Mouse (Mus musculus) ES-E14 (cell line): ENCODE data around the gene Fancc. TPM values are rescaled to one million over a fixed set of nuclear protein-coding genes. Genes with fewer than 3 reads are reported as not detected.

ENCODE experiments used
- DNase-seq: peaks from one replicate; pipeline ENCODE4 v3.0.0-alpha.2; 2013; ENCODE audit warnings: low read depth, low spot score
- H3K27ac ChIP-seq: 2 replicates; pipeline ENCODE4 v1.5.1; 2012; ENCODE audit warnings: low read depth, mild to moderate bottlenecking, low read length, moderate library complexity, mixed read lengths; ENCODE audit not compliant: poor library complexity, insufficient read depth, severe bottlenecking
- H3K36me3 ChIP-seq: 2 replicates; pipeline ENCODE4 v1.6.1; 2012; ENCODE audit warnings: mild to moderate bottlenecking, low read length, moderate library complexity, mixed read lengths; ENCODE audit not compliant: control insufficient read depth, poor library complexity, insufficient read depth, severe bottlenecking
- H3K4me1 ChIP-seq, 2 experiments: fragments of 150-350 bp in 1 of 2; sonication (generic) in 1 of 2; 2 replicates each; pipeline ENCODE4 v1.6.1; 2012; ENCODE audit warnings: low read length in 2 of 2, mild to moderate bottlenecking in 1 of 2, mixed read lengths in 1 of 2; ENCODE audit not compliant: control insufficient read depth in 2 of 2, insufficient read depth in 2 of 2, poor library complexity in 1 of 2
- H3K4me3 ChIP-seq, 2 experiments: fragments of 150-350 bp in 1 of 2; sonication (generic) in 1 of 2; 2 replicates each; pipeline ENCODE4 v1.5.1; 2012; ENCODE audit warnings: low read length in 2 of 2, low read depth in 1 of 2, mild to moderate bottlenecking in 1 of 2, mixed read lengths in 1 of 2; ENCODE audit not compliant: insufficient read depth in 1 of 2, poor library complexity in 1 of 2, severe bottlenecking in 1 of 2
- H3K9ac ChIP-seq: 2 replicates; pipeline ENCODE4 v1.6.1; 2012; ENCODE audit warnings: low read depth, mild to moderate bottlenecking, low read length, mixed read lengths; ENCODE audit not compliant: poor library complexity, insufficient read depth, severe bottlenecking
- H3K9me3 ChIP-seq: fragments of 150-350 bp; sonication (generic); 2 replicates; pipeline ENCODE4 v1.6.1; 2012; ENCODE audit warnings: low read depth, mild to moderate bottlenecking, low read length; ENCODE audit not compliant: control insufficient read depth, insufficient read depth
- CHD2 ChIP-seq: IDR thresholded peaks from 2 replicates; pipeline ENCODE4 v1.6.1; 2014; ENCODE audit warnings: mild to moderate bottlenecking, low read depth, low read length, inconsistent platforms
- HCFC1 ChIP-seq: IDR thresholded peaks from 2 replicates; pipeline ENCODE4 v1.6.1; 2012; ENCODE audit warnings: low read length, inconsistent platforms, borderline replicate concordance; ENCODE audit not compliant: insufficient read depth
- MAFK ChIP-seq: IDR thresholded peaks from 2 replicates; pipeline ENCODE4 v1.6.1; 2014; ENCODE audit warnings: mild to moderate bottlenecking, low read depth, low read length, inconsistent platforms; ENCODE audit not compliant: insufficient read depth
- ZC3H11A ChIP-seq: IDR thresholded peaks from 2 replicates; pipeline ENCODE4 v1.6.1; 2012; ENCODE audit warnings: low read depth, mild to moderate bottlenecking, inconsistent platforms, low read length, borderline replicate concordance
- ZNF384 ChIP-seq: IDR thresholded peaks from 2 replicates; pipeline ENCODE4 v1.6.1; 2012; ENCODE audit warnings: low read depth, low read length, inconsistent platforms
- in situ Hi-C, 2 experiments: fragments of 600-800 bp; cut with MboI; formaldehyde crosslinking; loops; one replicate each; pipeline ENCODE4 v1.15.1; 2025; ENCODE audit warnings: low sequenced_read_pairs in 2 of 2, inconsistent platforms in 1 of 2; ENCODE audit not compliant: unreplicated experiment in 2 of 2
- total RNA-seq: library from RNA; depleted of rRNA; stranded (reverse); fragments of 300-350 nt; gene quantifications from 2 replicates; pipeline ENCODE4 v1.2.3, GENCODE M21; 2012

Gene Fancc
- total RNA-seq, 1 experiment, result 9.4 TPM

- no peak overlapping the region for H3K27ac ChIP-seq
- TF ChIP-seq HCFC1 (no peak), CHD2 (no peak)
- in situ Hi-C loops, result loop anchor here (10.0 kb wide), 1 partner anchor 400 kb away; no protein-coding TSS in a partner anchor
- H3K9me3 ChIP-seq, result no peaks in the 10 kb centered on the region
- H3K4me3 ChIP-seq, result no peak overlapping the region
- peaks cover 4 to 9% of the 10 kb centered on the region in 2 experiments; a peak in 2 of 4 replicates for H3K4me1 ChIP-seq
- no peak for DNase-seq
- no peak overlapping the region for H3K9ac ChIP-seq
- peaks cover 3% of the 10 kb centered on the region; the same call in 1 of the 2 replicates for H3K36me3 ChIP-seq
These were observed 172.8 kb downstream of the Fancc start for GRCm38 (mm10) chr13:63324311-63324710.

DNA sequence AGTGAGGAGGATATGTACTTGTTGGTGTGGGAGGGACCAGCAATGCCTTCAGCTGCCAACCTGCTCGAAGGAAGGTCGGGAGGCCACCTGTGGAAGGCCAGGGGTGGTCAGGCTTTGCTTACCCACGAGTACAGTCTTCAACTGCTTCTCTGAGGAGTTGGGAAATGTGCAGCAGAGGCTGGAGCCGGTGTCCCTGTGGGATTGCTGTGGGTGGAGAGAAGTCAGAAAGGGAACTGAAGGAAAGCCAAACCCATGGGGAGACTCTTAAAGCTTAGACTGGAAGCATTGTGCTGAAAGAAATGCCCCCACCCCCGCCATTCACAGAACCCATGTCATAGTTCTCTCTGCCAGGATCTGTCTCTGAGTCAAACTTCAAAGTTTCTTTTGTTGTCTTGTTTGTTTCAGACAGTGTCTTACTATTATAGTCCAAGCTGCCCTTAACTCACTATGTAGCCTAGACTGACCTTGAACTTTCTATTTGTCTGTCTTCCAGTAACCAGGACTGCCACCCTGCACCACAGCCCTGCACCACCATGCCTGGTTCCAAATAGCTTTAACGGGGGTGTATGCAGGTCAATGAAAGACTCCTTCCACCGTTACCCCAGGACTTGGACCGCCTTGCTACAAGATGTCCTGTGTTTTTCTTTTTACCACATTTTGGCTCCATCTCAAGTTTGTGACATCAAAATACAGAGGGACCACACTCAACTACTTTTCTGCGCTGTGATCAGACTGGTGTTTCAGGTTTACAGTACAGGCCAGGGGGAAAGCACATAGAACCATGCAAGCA, 173.6 kb downstream of the Fancc start:
- Histone ChIP-seq H3K36me3 (no peaks in the 10 kb centered on the region), H3K27ac (no peak overlapping the region), H3K9ac (no peak overlapping the region), H3K4me1 (peaks cover 4 to 9% of the 10 kb centered on the region in 2 experiments; a peak in 2 of 4 replicates), H3K9me3 (no peaks in the 10 kb centered on the region), H3K4me3 (no peak overlapping the region)
- TF ChIP-seq CHD2 (no peak), MAFK (no peak), HCFC1 (no peak), ZC3H11A (no peak), ZNF384 (no peak)
- in situ Hi-C loops, result loop anchor here (10.0 kb wide), 1 partner anchor 399 kb away; no protein-coding TSS in a partner anchor
- no peak for DNase-seq

GRCm38 (mm10) chr13:63322756-63323155, 174.3 kb downstream of the Fancc start:
- peaks cover 4 to 9% of the 10 kb centered on the region in 2 experiments; a peak in 2 of 4 replicates for H3K4me1 ChIP-seq
- DNase-seq, result no peak
- in situ Hi-C loops, result loop anchor here (10.0 kb wide), 1 partner anchor 398 kb away; no protein-coding TSS in a partner anchor

DNA sequence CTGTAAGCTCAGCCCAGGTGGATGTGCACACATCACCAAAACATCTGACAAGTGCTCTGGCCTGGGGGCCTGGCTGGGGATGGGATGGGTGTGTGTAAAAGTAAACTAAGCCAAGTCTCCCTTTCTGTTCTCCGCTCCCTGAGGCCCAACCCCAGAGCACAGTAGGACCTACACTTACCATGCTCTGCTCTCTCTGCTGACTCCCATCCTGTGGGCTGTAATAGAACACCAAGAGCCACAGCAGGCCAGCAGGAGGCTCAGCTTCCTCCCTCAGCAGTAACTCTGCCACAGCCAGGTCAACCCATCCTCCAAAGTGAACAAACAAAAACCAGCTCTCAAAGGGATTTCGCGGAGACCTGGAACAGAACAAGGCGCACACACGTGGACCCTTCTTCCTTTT, 175.4 kb downstream of the Fancc start:
- in situ Hi-C loops, result loop anchor here (10.0 kb wide), 1 partner anchor 397 kb away; no protein-coding TSS in a partner anchor
- no peak for TF ChIP-seq CHD2
- no peak for TF ChIP-seq ZC3H11A
- no peak for TF ChIP-seq ZNF384
- no peak for TF ChIP-seq HCFC1
- TF ChIP-seq MAFK, result no peak
- Histone ChIP-seq H3K9ac (no peak overlapping the region), H3K4me1 (peaks cover 4 to 9% of the 10 kb centered on the region in 2 experiments; a peak in 2 of 4 replicates), H3K9me3 (no peaks in the 10 kb centered on the region), H3K36me3 (peaks cover 4% of the 10 kb centered on the region; the same call in 1 of the 2 replicates), H3K4me3 (no peak overlapping the region), H3K27ac (no peak overlapping the region)
- no peak for DNase-seq

More at GRCm38 (mm10) chr13:63322756-63323155, 174.3 kb downstream of the Fancc start:
- H3K9me3 ChIP-seq, result no peaks in the 10 kb centered on the region
- no peak overlapping the region for H3K27ac ChIP-seq
- H3K36me3 ChIP-seq, result no peaks in the 10 kb centered on the region
- H3K9ac ChIP-seq, result no peak overlapping the region
- TF ChIP-seq CHD2, result no peak
- no peak for TF ChIP-seq HCFC1
- TF ChIP-seq MAFK, result no peak
- no peak for TF ChIP-seq ZC3H11A
- TF ChIP-seq ZNF384, result no peak
- H3K4me3 ChIP-seq, result no peak overlapping the region
